Mouse (Mus musculus): ENCODE measurements around the gene Mocs1. TPM values are rescaled to one million over a fixed set of nuclear protein-coding genes. Genes with fewer than 3 reads are reported as not detected.

The Mocs1 gene
- polyA plus RNA-seq, 1 experiment from 2014 or later, result 7.3 TPM

DNA sequence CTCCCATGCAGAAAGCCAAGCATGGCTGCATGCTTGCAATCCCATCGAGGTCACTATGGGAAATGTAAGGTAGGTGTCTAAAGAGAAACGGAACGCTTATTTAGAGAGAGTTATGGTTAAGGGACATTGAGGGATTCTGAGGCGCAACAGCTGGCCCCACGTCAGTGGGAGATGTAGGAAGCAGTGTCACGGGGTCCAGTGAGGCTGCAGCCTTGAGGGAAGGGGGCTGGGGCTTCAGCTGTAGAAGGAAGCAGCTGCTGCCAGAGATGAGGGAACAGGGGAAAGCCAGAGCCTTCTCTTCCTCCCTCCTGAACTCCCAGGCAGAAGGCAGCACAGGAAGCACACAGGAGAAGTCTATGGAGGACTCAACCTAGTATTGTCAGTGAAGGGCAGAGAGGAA lies 22.8 kb downstream of the Mocs1 start:
- H3K27ac ChIP-seq (ENCODE audit: low read depth, low read length), result no peak overlapping the region
- no peak overlapping the region for H3K4me3 ChIP-seq (ENCODE audit: low read depth, low read length)
- ATAC-seq (replicated peaks; ENCODE audit: insufficient number of reproducible peaks, low FRiP score, low TSS enrichment), result no peak

DNA sequence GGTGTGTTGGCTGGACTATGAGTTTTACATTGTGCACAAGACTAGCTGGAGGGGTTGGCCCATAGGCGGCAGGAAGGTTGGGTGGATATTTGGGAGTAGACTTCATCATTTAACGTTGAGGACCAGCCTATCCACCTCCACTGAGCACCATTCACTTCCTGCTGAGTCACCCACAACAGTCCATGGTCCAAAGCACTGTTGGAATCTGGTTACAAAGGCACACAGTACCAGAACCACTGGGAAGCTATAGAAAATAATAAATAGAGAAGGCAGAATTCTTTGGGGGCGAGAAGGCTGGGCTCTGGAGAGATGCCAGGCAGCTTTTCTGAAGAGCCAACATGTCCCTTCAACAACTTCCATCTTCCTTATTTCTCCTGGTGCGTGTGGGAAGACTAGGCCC lies 28.2 kb downstream of the Mocs1 start:
- Histone ChIP-seq H3K27me3 (ENCODE audit: control insufficient read depth, insufficient read depth, low read length) (no peaks in the 10 kb centered on the region), H3K4me2 (no peak overlapping the region), H3K4me1 (ENCODE audit: control insufficient read depth, insufficient read depth, low read length) (no peaks in the 10 kb centered on the region; the same call in 1 of the 2 replicates), H3K27ac (ENCODE audit: low read depth, low read length) (no peak overlapping the region), H3K9me3 (replicated peaks; ENCODE audit: control insufficient read depth, low read length) (no peaks in the 10 kb centered on the region), H3K36me3 (ENCODE audit: control insufficient read depth, insufficient read depth, low read length) (0 out of 2 replicates have a peak, but pooled peaks cover 4% of the 10 kb centered on the region), H3K4me3 (ENCODE audit: low read depth, low read length) (no peak overlapping the region), H3K9ac (ENCODE audit: low read depth, low read length) (no peak overlapping the region)
- ATAC-seq (replicated peaks; ENCODE audit: insufficient number of reproducible peaks, low FRiP score, low TSS enrichment), result no peak
- 75% methylated on average over 4 of the region's 4 CpGs for WGBS (ENCODE audit: insufficient replicate concordance)

More for the DNA sequence above, 22.8 kb downstream of the Mocs1 start:
- Histone ChIP-seq H3K4me2 (no peak overlapping the region), H3K9me3 (replicated peaks; ENCODE audit: control insufficient read depth, low read length) (no peaks in the 10 kb centered on the region), H3K27me3 (ENCODE audit: control insufficient read depth, insufficient read depth, low read length) (no peaks in the 10 kb centered on the region), H3K4me1 (ENCODE audit: control insufficient read depth, insufficient read depth, low read length) (peaks cover 7% of the 10 kb centered on the region), H3K36me3 (ENCODE audit: control insufficient read depth, insufficient read depth, low read length) (0 out of 2 replicates have a peak, but pooled peaks cover 4% of the 10 kb centered on the region), H3K9ac (ENCODE audit: low read depth, low read length) (no peak overlapping the region)
- 71% methylated on average over 6 of the region's 6 CpGs for WGBS (ENCODE audit: insufficient replicate concordance)

DNA sequence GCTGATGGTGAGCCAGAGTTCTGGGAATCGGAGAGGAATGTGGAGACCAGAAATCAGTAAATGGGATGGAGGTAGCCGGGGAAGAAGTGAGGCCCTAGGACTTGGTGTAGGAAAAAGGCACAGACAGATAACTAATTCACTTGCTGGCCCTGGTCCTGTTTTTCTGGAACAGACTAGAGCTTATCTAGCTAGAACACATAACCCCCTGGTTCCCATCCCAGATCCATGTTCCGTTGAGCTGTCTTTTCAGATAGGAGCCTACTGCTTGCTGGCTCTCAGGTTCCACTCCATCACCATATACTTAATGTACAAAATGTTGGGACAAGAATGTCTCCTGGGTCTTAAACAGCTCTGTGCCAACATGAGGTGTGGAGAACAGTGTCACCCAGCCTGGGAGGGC lies 29.7 kb downstream of the Mocs1 start:
- Histone ChIP-seq H3K9me3 (replicated peaks; ENCODE audit: control insufficient read depth, low read length) (no peaks in the 10 kb centered on the region), H3K9ac (ENCODE audit: low read depth, low read length) (no peak overlapping the region), H3K4me2 (no peak overlapping the region), H3K4me3 (ENCODE audit: low read depth, low read length) (no peak overlapping the region), H3K27ac (ENCODE audit: low read depth, low read length) (no peak overlapping the region), H3K27me3 (ENCODE audit: control insufficient read depth, insufficient read depth, low read length) (no peaks in the 10 kb centered on the region), H3K4me1 (ENCODE audit: control insufficient read depth, insufficient read depth, low read length) (no peaks in the 10 kb centered on the region), H3K36me3 (ENCODE audit: control insufficient read depth, insufficient read depth, low read length) (0 out of 2 replicates have a peak, but pooled peaks cover 4% of the 10 kb centered on the region)
- WGBS (ENCODE audit: insufficient replicate concordance), result 82% methylated on average over 3 of the region's 3 CpGs
- no peak for ATAC-seq (replicated peaks; ENCODE audit: insufficient number of reproducible peaks, low FRiP score, low TSS enrichment)

DNA sequence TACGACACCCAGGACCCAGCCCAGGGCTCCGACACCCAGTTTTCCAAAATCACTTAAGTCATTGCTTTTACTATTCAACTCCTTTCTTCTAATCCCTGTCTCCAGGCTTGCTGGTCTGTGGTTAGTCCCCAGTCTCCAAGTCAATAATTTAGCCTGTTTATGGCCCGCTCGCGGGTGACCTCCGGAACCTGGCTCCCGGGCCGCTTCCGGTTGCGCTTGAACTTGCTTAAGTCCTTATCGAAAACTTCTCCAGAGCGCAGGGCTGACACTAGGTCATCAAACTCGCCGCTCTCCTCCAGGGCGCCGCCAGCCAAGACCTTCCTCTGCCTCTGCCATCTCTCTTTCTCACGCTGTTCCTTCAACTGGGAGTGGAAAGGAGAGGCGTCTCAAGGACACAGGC lies 30.2 kb downstream of the Mocs1 start:
- ATAC-seq (replicated peaks; ENCODE audit: insufficient number of reproducible peaks, low FRiP score, low TSS enrichment), result no peak
- 0 out of 2 replicates have a peak, but pooled peaks cover 4% of the 10 kb centered on the region for H3K36me3 ChIP-seq (ENCODE audit: control insufficient read depth, insufficient read depth, low read length)
- no peak overlapping the region for H3K27ac ChIP-seq (ENCODE audit: low read depth, low read length)
- WGBS (ENCODE audit: insufficient replicate concordance), result 90% methylated on average over 18 of the region's 18 CpGs
- H3K4me1 ChIP-seq (ENCODE audit: control insufficient read depth, insufficient read depth, low read length), result no peaks in the 10 kb centered on the region
- H3K9ac ChIP-seq (ENCODE audit: low read depth, low read length), result no peak overlapping the region
- no peak overlapping the region for H3K4me2 ChIP-seq
- no peaks in the 10 kb centered on the region for H3K27me3 ChIP-seq (ENCODE audit: control insufficient read depth, insufficient read depth, low read length)
- no peaks in the 10 kb centered on the region for H3K9me3 ChIP-seq (replicated peaks; ENCODE audit: control insufficient read depth, low read length)
- H3K4me3 ChIP-seq (ENCODE audit: low read depth, low read length), result no peak overlapping the region

DNA sequence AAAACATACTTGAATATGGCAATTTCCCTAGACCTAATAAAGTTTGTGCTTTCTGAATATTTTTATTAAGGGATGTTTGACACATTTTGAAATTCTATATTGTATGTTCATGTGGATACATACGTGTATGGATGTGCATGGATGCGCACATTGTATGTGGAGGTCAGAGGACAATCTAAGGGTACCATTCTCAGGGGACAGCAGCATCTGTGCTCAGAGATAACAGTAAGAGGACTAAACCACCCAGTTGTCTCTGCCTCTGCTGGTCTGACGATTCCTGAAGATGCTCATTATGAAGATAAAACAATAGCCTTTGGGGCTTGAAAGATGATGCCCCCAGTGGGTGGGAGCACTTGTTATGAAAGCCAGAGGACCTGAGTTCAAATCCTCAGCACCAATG lies 36.7 kb downstream of the Mocs1 start:
- Histone ChIP-seq H3K4me2 (no peak overlapping the region), H3K4me3 (ENCODE audit: low read depth, low read length) (no peak overlapping the region), H3K4me1 (ENCODE audit: control insufficient read depth, insufficient read depth, low read length) (no peaks in the 10 kb centered on the region), H3K27ac (ENCODE audit: low read depth, low read length) (no peak overlapping the region), H3K27me3 (ENCODE audit: control insufficient read depth, insufficient read depth, low read length) (no peaks in the 10 kb centered on the region), H3K9ac (ENCODE audit: low read depth, low read length) (no peak overlapping the region), H3K9me3 (replicated peaks; ENCODE audit: control insufficient read depth, low read length) (no peaks in the 10 kb centered on the region), H3K36me3 (ENCODE audit: control insufficient read depth, insufficient read depth, low read length) (no peaks in the 10 kb centered on the region)
- 74% methylated on average over 3 of the region's 3 CpGs for WGBS (ENCODE audit: insufficient replicate concordance)
- no peak for ATAC-seq (replicated peaks; ENCODE audit: insufficient number of reproducible peaks, low FRiP score, low TSS enrichment)

DNA sequence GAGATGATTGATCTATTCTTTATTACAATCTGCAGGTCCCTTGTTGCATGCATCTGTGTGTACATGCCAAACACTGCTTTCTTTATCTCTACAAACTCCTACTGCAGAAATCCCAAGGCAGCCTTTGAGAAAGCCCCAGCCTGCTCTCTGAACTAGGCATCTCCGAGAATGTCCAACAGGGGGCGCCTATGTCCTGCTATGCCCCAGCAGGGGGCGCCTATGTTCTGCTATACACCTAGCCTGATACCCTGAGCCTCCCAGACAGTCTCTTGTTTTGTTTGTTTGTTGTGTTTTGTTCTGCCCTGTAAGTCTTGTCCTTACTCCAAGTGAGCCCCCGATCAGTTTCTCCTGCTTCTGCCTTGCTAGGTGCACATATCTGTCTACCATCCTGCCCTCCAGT lies 40.1 kb downstream of the Mocs1 start:
- peaks cover 13% of the 10 kb centered on the region for H3K4me1 ChIP-seq (ENCODE audit: control insufficient read depth, insufficient read depth, low read length)
- 32% methylated on average over 4 of the region's 4 CpGs for WGBS (ENCODE audit: insufficient replicate concordance)
- no peak overlapping the region for H3K9ac ChIP-seq (ENCODE audit: low read depth, low read length)
- H3K27ac ChIP-seq (ENCODE audit: low read depth, low read length), result no peak overlapping the region
- no peaks in the 10 kb centered on the region for H3K9me3 ChIP-seq (replicated peaks; ENCODE audit: control insufficient read depth, low read length)
- no peak for ATAC-seq (replicated peaks; ENCODE audit: insufficient number of reproducible peaks, low FRiP score, low TSS enrichment)
- H3K4me2 ChIP-seq, result no peak overlapping the region
- no peaks in the 10 kb centered on the region for H3K36me3 ChIP-seq (ENCODE audit: control insufficient read depth, insufficient read depth, low read length)
- H3K4me3 ChIP-seq (ENCODE audit: low read depth, low read length), result no peak overlapping the region
- H3K27me3 ChIP-seq (ENCODE audit: control insufficient read depth, insufficient read depth, low read length), result no peaks in the 10 kb centered on the region

DNA sequence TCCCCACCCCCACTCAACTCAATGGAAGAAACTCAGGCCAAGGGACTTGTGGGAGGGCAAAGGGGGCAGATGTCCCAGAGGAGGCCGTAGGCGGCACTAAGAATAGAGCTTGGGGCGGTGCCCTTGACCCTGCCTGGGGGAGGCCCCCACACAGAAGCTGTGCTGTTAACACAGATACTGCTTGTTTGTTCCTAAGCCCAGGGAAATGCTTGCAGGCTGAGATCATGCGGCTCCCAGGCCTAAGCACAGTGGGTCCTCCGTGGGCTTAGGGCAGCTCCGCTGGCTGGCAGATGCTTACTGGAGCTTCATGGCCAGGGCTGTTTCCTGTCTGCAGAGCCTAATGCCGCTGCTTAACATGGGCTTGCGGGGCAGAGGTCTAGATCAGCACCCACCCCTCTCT lies 44.5 kb downstream of the Mocs1 start:
- H3K36me3 ChIP-seq (ENCODE audit: control insufficient read depth, insufficient read depth, low read length), result no peaks in the 10 kb centered on the region
- H3K9ac ChIP-seq (ENCODE audit: low read depth, low read length), result peak overlapping the region; percentile 8; the same call in 1 of the 2 replicates
- ATAC-seq (replicated peaks; ENCODE audit: insufficient number of reproducible peaks, low FRiP score, low TSS enrichment), result peak; percentile 64
- H3K4me2 ChIP-seq, result peak overlapping the region; percentile 16; the same call in 1 of the 2 replicates
- peak overlapping the region; percentile 76 for H3K27ac ChIP-seq (ENCODE audit: low read depth, low read length)
- no peaks in the 10 kb centered on the region for H3K27me3 ChIP-seq (ENCODE audit: control insufficient read depth, insufficient read depth, low read length)
- WGBS (ENCODE audit: insufficient replicate concordance), result 29% methylated on average over 8 of the region's 8 CpGs
- H3K4me1 ChIP-seq (ENCODE audit: control insufficient read depth, insufficient read depth, low read length), result peaks cover 17% of the 10 kb centered on the region
- H3K4me3 ChIP-seq (ENCODE audit: low read depth, low read length), result no peak overlapping the region
- H3K9me3 ChIP-seq (replicated peaks; ENCODE audit: control insufficient read depth, low read length), result no peaks in the 10 kb centered on the region

DNA sequence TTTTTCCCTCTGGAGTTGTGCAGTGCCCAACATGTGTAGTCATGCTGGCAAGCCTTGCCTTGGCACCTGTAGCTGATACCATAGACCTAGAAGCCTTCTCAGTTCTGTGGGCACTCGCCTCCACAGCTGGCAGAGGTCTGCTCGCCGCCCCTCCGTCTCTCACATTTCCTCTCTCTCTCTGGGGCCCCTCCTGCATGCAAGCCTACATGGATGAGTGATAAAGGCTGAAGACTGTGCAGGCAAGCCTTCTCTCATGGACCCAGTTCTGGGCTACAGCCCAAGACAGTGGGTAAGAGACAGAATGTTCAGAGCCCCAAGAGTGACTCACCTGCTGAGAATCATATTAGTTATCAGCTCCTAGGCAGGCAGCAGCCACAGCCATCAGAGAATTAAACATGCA lies 45.9 kb downstream of the Mocs1 start:
- Histone ChIP-seq H3K36me3 (ENCODE audit: control insufficient read depth, insufficient read depth, low read length) (no peaks in the 10 kb centered on the region), H3K4me1 (ENCODE audit: control insufficient read depth, insufficient read depth, low read length) (peaks cover 17% of the 10 kb centered on the region), H3K9ac (ENCODE audit: low read depth, low read length) (no peak overlapping the region), H3K4me3 (ENCODE audit: low read depth, low read length) (no peak overlapping the region), H3K9me3 (replicated peaks; ENCODE audit: control insufficient read depth, low read length) (no peaks in the 10 kb centered on the region), H3K27me3 (ENCODE audit: control insufficient read depth, insufficient read depth, low read length) (no peaks in the 10 kb centered on the region), H3K4me2 (no peak overlapping the region), H3K27ac (ENCODE audit: low read depth, low read length) (no peak overlapping the region)
- no peak for ATAC-seq (replicated peaks; ENCODE audit: insufficient number of reproducible peaks, low FRiP score, low TSS enrichment)
- WGBS (ENCODE audit: insufficient replicate concordance), result 81% methylated on average over 4 of the region's 4 CpGs

DNA sequence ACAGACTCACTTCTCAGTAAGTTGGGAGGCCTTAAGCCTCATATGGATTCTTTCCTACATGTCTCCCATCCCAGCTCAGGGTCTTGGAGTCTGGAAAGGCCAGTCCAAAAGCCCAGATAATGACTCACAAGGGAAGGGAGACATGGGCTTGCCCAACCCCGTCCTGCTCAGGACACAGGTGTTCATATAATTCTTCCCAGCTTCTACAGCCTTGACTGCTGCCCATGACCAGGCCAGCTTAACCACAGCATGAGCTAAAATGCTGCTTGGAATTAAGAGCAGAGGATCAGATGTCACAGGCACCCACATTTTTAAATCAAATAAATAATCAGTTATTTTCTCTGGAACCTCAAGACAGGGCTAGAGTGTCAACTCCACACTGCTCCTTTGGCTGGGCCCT lies 47.0 kb downstream of the Mocs1 start:
- no peak overlapping the region for H3K9ac ChIP-seq (ENCODE audit: low read depth, low read length)
- H3K27me3 ChIP-seq (ENCODE audit: control insufficient read depth, insufficient read depth, low read length), result no peaks in the 10 kb centered on the region
- H3K4me1 ChIP-seq (ENCODE audit: control insufficient read depth, insufficient read depth, low read length), result peaks cover 17% of the 10 kb centered on the region
- no peak overlapping the region for H3K27ac ChIP-seq (ENCODE audit: low read depth, low read length)
- 74% methylated on average over 1 of the region's 1 CpGs for WGBS (ENCODE audit: insufficient replicate concordance)
- H3K36me3 ChIP-seq (ENCODE audit: control insufficient read depth, insufficient read depth, low read length), result no peaks in the 10 kb centered on the region; the same call in 1 of the 2 replicates
- H3K4me3 ChIP-seq (ENCODE audit: low read depth, low read length), result no peak overlapping the region
- no peak overlapping the region for H3K4me2 ChIP-seq
- no peak for ATAC-seq (replicated peaks; ENCODE audit: insufficient number of reproducible peaks, low FRiP score, low TSS enrichment)
- H3K9me3 ChIP-seq (replicated peaks; ENCODE audit: control insufficient read depth, low read length), result no peaks in the 10 kb centered on the region
